Mouse (Mus musculus) brain, embryonic 14.5 days (tissue): Measurements from ENCODE around the gene Aplf.

Experiments used
- CTCF ChIP-seq: fragments of 200-500 bp; IDR thresholded peaks from 2 replicates; pipeline ENCODE4 v1.5.1; 2012; ENCODE audit warnings: inconsistent platforms, mild to moderate bottlenecking, moderate library complexity, borderline replicate concordance; ENCODE audit not compliant: insufficient read depth, insufficient read length; ENCODE audit errors: extremely low read depth
- POLR2A ChIP-seq: fragments of 200-500 bp; IDR thresholded peaks from 2 replicates; pipeline ENCODE4 v1.6.1; 2012; ENCODE audit warnings: mild to moderate bottlenecking, inconsistent platforms, borderline replicate concordance; ENCODE audit not compliant: poor library complexity, insufficient read depth, insufficient read length, severe bottlenecking; ENCODE audit errors: extremely low read depth

GRCm38 (mm10) chr6:87669894-87670588 lies 2.0 kb downstream of the Aplf start:
- TF ChIP-seq POLR2A (no peak), CTCF (peak; percentile 49; the same call in 1 of the 2 replicates)
